ENCODE assay signal across 15 mouse cellular contexts in the genomic region with DNA sequence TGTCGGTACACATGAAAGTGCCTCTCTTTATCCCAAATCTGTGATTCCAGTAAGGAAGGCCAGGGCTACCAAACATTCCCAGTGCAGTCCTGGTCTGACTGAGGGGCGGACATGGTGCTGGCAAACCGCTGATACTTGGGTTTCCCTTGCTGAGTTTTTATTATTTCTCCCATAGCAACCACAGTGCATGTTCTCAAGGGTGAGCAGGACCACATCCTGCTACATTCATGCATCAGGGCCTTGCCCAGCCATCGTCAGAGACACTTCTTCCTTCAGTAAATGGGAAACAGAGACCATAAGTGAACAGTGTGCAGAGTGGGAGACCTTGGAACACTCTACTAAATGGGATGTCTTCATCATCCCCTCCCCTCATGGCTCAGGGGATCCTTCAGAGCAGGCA.
"Had no signal": no experiment of that assay in that cellular context is flagged by ENCODE, and none has a peak within 500 bp of the region (broad histone marks: within the 10 kb centered on the region; RNA-seq: fewer than 3 reads in every experiment).

No protein-coding gene starts in this region.

- ATAC-seq: midbrain, embryonic 15.5 days had no signal

- H3K4me1 ChIP-seq: limb, embryonic 10.5 days; midbrain, embryonic 15.5 days had no signal

- DNase-seq: kidney, adult 8-10 months; kidney, postnatal 25 days; layer of hippocampus, adult 9-11 months; lung, embryonic 14.5 days; lung, postnatal 10 days; lung, postnatal 4 days; right cerebral cortex, adult 18-20 months; right cerebral cortex, postnatal 25 days; thymus, adult 18-20 months; thymus, postnatal 25 days had no signal

- H3K9me3 ChIP-seq: limb, embryonic 10.5 days; liver, embryonic 15.5 days; megakaryocyte, embryonic 14.5 days; midbrain, embryonic 15.5 days had no signal

- H3K27me3 ChIP-seq: liver, embryonic 15.5 days; megakaryocyte, embryonic 14.5 days; midbrain, embryonic 15.5 days had no signal

- H3K36me3 ChIP-seq: liver, embryonic 15.5 days; midbrain, embryonic 15.5 days had no signal

- H3K27ac ChIP-seq: limb, embryonic 10.5 days; liver, embryonic 15.5 days; midbrain, embryonic 15.5 days; stomach, postnatal 0 days had no signal

- H3K4me3 ChIP-seq: limb, embryonic 10.5 days; liver, embryonic 15.5 days; megakaryocyte, embryonic 14.5 days; midbrain, embryonic 15.5 days had no signal
